Mouse (Mus musculus): ENCODE data around the gene Adh6a. TPM values are rescaled to one million over a fixed set of nuclear protein-coding genes. Genes with fewer than 3 reads are reported as not detected.

The Adh6a gene
- total RNA-seq, 2 experiments from 2014 or later = not detected

Other genes with a start within 250 kb of the Adh6a start
- 10 to 100 TPM; 51.3 to 77.4 TPM for gene 1110002E22Rik, start 248.2 kb upstream of the Adh6a start, total RNA-seq (2021)
- gene Gm5105, start 245.9 kb upstream of the Adh6a start, total RNA-seq (2021) = under 1 TPM; 0.67 to 0.72 TPM
- gene Trmt10a, start 169.8 kb upstream of the Adh6a start, total RNA-seq (2021) = 1 to 10 TPM; 3.2 to 4.3 TPM
- gene Mttp, start 168.3 kb upstream of the Adh6a start, total RNA-seq (2021) = 1 to 10 TPM; 8.4 to 9.0 TPM
- not detected for gene 4930579F01Rik, start 119.5 kb upstream of the Adh6a start, total RNA-seq (2021)
- under 1 TPM in 1 of 2 experiments, not detected in 1; 0.10 TPM for gene Adh7, start 95.5 kb upstream of the Adh6a start, total RNA-seq (2021)
- 10 to 100 TPM; 24.1 to 54.7 TPM for gene Adh1, start 52.3 kb upstream of the Adh6a start, total RNA-seq (2021)
- 1 to 10 TPM; 1.3 to 2.2 TPM for gene Adh6b, start 28.5 kb downstream of the Adh6a start, total RNA-seq (2021)
- not detected for gene Adh4, start 102.2 kb downstream of the Adh6a start, total RNA-seq (2021)
- gene Adh5, start 129.8 kb downstream of the Adh6a start, total RNA-seq (2021) = 100 to 1,000 TPM; 106 to 112 TPM
- 10 to 100 TPM; 45.3 to 45.5 TPM for gene Metap1, start 176.2 kb downstream of the Adh6a start, total RNA-seq (2021)
- gene Eif4e, start 212.9 kb downstream of the Adh6a start, total RNA-seq (2021) = 100 to 1,000 TPM; 125 to 138 TPM